Mouse (Mus musculus): ENCODE measurements around the gene Gad1. TPM values are rescaled to one million over a fixed set of nuclear protein-coding genes. Genes with fewer than 3 reads are reported as not detected.

The Gad1 gene
- total RNA-seq, 2 experiments from 2014 or later = 0.51 to 1.4 TPM

DNA sequence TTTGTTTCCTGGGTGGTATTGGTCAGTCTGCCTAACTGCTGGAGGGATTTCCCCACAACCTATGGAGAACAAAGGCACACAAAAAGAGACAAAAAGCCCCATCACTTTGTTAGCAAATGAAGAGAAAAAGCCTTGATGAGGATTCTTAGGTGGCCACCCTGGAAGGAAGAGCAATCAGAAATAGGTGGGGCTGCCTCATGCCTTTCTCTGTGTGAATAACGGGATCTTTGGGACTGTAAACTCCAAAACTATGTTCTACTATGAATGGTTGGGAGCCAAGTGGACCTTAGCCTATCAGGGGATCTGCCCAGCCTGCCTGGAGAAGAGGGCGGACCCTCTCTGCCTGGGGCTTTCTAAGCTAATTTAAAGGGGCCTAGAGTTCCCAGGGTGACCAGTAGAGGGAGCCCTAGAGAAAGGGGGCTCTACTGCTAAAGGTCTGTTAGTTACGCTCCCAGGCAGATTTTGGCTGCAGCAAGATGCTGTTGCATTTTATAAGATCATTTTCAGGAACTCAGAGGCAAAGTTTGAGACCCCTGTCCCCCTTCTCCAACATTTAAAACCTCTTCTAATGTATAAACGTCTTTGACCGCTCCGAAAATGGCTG, 66.5 kb downstream of the Gad1 start:
- intact Hi-C loops (cut with DNase I; ENCODE audit: low total_unique reads) = no loop called here
- no peak for DNase-seq

DNA sequence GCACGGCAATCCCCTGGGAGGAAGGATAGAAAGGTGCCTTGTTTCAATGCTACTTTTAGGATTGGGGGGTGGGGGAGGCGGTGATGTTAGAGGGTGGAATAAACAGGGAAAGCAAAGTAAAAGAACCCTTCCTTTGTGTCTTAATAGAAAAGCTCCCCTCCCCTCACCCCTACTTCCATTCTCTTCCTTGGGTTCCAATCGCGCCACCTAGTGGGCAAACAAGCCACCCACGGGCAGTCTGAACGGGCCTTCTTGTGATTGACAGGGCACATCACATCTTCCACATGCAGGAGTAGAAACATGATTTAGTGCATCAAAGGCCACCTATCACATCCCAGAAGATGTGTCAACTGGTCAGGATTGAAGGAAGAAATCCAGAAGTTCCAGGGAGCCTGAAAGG, 67.4 kb downstream of the Gad1 start:
- no peak for DNase-seq
- intact Hi-C loops (cut with DNase I; ENCODE audit: low total_unique reads) = no loop called here

DNA sequence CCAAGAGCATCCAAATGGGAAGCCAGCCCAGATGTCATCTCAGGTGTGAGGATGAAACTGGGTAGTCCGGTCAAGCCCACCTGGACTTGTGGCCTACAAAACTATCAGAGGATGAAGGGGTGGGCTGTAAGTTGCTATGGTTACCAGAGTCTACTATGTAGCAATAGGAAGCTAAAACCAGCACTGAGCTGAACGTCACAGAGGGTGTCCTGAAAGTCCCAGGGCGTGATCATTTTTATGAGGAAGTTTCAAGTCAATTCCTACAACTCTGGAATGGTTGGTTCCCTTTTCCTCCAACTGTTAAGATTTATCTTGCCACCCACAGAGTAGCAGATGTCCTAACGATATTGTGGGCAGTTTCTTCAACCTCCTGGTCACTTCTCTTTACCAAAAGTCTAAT, 69.4 kb downstream of the Gad1 start:
- intact Hi-C loops (cut with DNase I; ENCODE audit: low total_unique reads) = no loop called here
- no peak for DNase-seq

DNA sequence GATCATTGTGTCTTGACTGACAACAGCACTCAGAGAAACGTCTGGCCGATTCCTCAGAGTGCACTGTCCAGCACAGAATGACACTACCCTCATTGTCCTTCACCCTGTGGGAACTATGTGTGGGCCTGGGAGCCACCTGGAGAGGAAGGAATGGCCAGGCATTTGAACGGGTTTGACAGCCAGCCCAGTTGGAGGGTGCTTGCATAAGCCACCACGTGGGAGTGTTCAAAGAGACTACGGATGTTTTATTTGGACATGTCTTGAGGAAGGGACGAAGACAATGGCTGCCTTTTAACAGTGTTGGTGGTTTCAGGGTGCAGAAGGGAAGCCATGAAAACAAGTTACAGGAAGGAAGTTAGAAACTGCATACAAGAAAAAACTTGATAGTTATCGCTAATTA, 72.9 kb downstream of the Gad1 start:
- intact Hi-C loops (cut with DNase I; ENCODE audit: low total_unique reads) = no loop called here

DNA sequence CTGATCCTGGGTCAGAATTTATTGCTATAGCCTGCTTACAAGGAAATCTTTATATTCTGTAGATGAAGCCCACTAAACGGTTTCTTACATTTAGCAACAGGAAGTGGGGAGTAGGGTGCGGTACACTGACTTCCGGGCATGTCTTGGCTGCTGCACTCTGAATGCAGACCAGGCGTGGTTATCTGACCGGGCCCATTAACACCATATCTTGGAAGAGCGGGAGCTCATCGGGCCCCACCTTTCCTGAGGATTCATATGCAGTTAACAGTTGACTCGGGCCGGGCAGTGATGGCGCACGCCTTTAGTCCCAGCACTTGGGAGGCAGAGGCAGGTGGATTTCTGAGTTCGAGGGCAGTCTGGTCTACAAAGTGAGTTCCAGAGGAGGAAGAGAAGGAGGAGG, 75.5 kb downstream of the Gad1 start:
- DNase-seq = no peak
- intact Hi-C loops (cut with DNase I; ENCODE audit: low total_unique reads) = no loop called here

More for the DNA sequence above, 72.9 kb downstream of the Gad1 start:
- DNase-seq = no peak

DNA sequence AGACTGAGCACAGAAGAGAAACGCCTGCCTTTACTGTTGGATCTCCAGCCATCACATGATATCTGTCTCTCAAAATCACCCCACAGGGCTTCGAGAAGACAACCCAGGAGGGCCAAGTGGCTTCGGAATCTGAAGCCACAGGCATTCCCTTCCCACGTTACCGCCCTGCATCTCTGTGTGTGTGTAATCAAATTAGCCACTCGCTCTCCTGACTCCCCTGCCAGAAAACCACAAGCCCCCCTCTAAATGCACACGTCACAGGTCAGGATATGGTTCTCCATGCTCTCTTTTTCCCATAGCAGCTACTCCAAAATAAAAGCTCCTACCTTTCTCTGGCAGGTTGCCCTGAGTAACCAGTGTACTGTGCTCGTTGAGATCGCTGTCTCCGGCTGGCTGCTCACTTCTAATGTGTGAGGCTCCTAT, 76.5 kb downstream of the Gad1 start:
- no peak for DNase-seq
- intact Hi-C loops (cut with DNase I; ENCODE audit: low total_unique reads) = no loop called here

DNA sequence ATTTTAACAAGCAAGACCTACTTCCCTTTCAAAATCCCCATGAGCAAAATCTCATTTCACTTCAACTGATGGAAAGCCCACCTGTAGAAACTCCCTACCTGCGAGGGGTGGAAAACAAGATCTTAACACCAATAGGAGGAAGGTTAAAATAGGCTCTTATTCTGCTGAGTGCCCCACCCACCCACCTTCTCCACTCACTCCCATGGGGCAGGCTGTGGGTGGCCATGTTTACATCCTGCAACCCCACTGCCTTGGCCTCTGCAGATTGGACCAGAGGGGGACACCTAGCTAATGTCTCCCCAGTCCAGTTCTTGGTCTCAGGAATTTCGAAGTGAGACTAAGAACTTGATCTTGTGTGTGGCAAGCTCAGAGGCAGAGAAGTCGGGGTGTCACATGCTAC, 77.0 kb downstream of the Gad1 start:
- intact Hi-C loops (cut with DNase I; ENCODE audit: low total_unique reads) = no loop called here
- no peak for DNase-seq

DNA sequence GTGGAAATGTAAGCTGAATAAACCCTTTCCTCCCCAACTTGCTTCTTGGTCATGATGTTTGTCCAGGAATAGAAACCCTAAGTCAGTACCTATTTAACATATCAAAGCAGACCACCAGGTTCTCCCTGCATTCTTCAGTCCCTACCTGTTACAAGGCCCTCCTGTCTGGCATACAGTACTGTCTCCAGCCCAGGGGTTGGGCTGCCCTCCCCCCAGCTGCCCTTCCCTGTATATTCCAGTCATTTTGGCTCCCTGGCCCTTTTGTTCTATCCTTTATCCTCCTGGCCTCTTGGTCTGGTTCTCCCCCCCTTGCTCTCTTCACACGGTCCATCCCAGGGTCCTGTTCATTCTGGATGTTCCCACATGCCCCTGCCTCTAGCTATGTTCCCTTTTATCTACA, 78.4 kb downstream of the Gad1 start:
- no peak for DNase-seq
- intact Hi-C loops (cut with DNase I; ENCODE audit: low total_unique reads) = no loop called here

DNA sequence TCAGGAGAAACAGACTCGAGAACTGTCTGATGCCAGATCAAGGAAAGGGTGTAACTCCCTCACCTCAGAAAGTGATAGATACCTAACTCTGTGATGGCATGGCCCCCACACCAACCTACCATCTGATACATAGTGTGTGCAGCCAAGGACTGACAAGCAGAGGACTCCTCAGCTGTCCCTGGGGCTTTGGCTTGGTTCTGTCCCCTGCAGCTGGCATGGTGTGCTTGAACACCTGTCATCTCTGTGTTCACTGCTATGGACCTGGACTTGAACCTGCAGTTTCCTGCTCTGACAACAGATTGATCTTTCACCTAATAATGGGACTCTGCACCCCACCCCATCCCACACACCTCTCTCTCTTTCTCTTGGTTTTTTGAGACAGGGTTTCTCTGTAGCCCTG, 79.5 kb downstream of the Gad1 start:
- DNase-seq = no peak
- intact Hi-C loops (cut with DNase I; ENCODE audit: low total_unique reads) = no loop called here

DNA sequence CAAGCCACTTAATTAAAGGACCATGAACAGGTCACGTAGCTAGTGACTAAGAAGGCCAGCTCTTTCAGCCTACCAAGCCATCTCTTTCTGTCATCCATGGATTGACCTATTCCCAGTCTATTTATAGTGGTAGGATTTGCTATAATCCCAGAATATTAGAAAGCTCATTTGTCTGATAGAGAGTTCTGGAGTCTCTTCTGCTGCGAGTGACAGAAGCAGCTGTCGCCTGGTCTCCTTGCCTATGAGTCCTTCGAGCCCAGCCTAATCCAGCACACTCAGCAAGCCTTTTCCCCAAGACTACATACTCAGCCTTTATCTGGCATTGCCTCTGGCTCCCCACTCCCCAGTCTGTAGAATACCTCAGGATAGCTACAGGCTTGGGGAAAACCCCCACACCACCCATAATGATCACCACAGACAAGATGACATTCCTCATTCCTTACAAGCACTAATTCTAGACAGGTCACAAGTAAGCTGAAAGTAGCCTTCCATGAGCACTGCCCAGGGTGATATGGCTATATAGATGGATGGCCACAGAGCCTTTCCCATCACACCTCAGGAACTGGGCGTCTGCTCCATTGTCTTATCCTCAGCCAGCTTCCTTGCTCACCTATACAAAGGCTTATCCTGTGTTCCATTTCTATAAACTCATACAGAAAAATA, 81.3 kb downstream of the Gad1 start:
- DNase-seq = no peak
- intact Hi-C loops (cut with DNase I; ENCODE audit: low total_unique reads) = no loop called here

DNA sequence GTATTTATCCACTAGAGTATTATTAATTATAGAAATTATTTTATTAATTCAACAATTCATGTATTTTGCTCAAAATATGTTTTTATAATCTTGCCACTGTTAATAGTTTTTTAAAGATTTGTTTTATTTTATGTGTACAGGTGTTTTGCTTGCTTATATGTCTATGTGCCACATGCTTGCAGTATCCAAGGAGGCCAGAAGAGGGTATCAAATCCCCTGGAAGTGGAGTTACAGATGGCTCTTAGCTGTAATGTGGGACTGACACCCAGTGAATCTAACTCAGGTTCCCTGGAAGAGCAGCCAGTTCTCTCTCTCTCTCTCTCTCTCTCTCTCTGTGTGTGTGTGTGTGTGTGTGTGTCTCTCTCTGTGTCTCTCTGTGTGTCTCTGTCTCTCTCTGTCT, 88.1 kb downstream of the Gad1 start:
- intact Hi-C loops (cut with DNase I; ENCODE audit: low total_unique reads) = no loop called here

DNA sequence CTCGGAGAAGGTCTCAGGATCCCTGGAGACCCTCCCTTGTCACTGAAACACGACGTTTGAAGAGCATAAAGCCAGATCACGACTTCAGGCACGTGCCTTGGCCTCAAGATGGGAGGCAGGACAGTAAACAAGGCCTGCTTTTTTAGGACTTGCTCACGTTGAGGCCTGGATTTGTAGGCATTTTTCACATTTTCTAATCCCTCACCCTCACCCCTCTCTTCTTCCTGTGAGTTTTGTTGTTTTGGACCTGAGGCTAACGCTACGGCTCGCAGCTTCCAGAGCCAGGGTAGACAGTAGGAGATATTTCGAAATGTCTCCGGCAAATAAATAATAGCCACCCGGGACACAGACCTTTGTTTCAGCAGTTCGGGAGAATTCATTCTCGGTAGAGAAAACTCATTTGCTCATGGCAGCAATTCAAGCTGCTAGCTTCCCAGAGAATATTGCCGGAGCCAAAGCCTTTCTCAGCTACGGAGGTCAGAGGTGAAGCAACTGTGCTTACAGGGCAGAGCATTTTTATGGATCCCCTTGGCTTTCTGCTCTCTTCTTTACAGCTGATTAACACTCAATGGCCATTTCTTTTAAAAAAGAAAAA, 90.2 kb downstream of the Gad1 start:
- DNase-seq = no peak

More for the DNA sequence above, 88.1 kb downstream of the Gad1 start:
- DNase-seq = no peak

DNA sequence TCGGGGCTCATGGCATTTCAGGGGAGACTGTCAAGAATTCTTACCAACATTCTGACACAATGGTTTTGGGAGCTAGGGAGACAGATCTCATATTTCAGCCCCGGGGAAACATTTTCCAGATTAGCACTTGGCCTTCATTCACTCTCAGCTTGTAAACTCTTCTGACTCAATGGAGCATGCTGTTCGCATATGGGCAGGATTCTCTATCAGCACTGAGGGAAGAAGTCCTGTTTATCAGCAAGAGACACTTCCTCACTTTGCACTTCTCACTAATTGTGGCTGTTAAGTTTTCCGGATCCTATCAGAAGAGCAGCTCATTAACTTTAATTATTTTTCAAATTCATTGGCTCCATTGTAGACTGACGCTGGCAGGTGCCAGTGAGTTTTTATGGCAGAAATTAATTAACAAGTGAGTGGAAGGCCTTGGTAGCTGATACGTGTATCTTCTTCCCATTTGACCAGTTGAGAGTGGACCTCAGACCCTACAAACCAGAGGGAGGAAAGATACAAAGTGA, 92.5 kb downstream of the Gad1 start:
- DNase-seq = no peak
- intact Hi-C loops (cut with DNase I; ENCODE audit: low total_unique reads) = no loop called here

More for the DNA sequence above, 90.2 kb downstream of the Gad1 start:
- intact Hi-C loops (cut with DNase I; ENCODE audit: low total_unique reads) = no loop called here

DNA sequence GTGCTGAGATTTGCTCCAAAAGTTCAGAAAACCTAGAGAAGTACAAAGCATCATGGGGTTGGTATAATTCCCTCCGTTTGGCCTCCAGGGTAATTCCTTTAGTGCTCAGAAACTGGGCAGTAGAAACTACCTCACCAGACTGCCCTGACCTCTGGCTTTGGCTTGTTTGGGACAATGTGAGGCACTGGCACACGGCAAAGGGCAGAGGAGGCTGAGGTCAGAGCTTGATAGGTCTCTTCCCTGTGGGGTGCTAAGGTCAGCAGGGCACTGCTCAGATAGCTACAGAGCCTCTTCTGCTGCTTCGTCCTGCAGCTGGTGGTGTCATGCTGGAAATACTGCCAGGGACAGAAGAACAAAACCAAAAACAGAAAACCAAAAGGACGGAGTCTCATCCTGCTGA, 94.8 kb downstream of the Gad1 start:
- intact Hi-C loops (cut with DNase I; ENCODE audit: low total_unique reads) = no loop called here
- no peak for DNase-seq

DNA sequence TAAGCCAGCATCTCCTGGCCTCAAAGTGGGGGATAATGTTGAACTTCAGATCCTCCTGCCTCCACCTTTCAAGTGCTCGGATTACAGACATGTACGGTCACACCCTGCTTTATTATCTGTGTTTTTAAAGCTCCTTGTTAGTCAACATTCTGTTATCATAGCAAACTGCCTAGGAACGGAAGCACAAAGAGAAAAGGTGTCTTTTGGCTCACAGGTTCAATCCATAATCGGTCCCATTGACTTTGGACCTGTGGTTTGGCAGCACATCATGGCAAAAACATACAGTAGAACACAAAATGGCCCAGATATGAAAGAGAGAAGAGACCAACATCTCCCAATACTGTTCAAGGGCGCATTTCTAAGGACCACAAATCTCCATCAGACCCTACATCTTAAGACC, 95.4 kb downstream of the Gad1 start:
- DNase-seq = no peak

DNA sequence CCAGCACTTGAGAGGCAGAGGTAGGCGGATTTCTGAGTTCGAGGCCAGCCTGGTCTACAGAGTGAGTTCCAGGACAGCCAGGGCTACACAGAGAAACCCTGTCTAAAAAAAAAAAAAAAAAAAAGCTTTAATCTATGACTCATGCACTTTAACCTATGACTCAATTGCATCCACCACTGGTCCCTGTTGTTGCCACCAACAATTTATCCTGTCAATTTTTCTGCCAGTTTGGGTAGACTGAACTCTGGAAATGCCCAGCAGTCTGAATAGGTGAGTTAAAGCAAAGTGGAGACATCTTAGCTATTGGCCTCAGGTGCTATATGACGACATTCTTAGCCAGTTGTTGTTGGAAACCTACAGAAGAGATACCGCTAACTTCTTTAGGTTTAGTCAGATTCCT, 96.6 kb downstream of the Gad1 start:
- DNase-seq = no peak
- intact Hi-C loops (cut with DNase I; ENCODE audit: low total_unique reads) = no loop called here

More for the DNA sequence above, 95.4 kb downstream of the Gad1 start:
- intact Hi-C loops (cut with DNase I; ENCODE audit: low total_unique reads) = no loop called here

Other genes with a start within 250 kb of the Gad1 start
- gene Sp5, start 78.1 kb upstream of the Gad1 start, total RNA-seq (2021) = not detected
- not detected for gene Erich2, start 44.3 kb upstream of the Gad1 start, total RNA-seq (2021)
- 10 to 100 TPM; 63.5 to 67.7 TPM for gene Gorasp2, start 108.5 kb downstream of the Gad1 start, total RNA-seq (2021)
- under 1 TPM in 1 of 2 experiments, not detected in 1; 0.27 TPM for gene Gm26558, start 109.0 kb downstream of the Gad1 start, total RNA-seq (2021)

All from gastrocnemius, postnatal 14 days (tissue).